Mouse (Mus musculus): ENCODE results near the gene Casp8.
"Not testable (repeated sequence)": the region's sequence is repeated elsewhere in the genome, so short reads cannot be mapped to it uniquely, and the experiment has no call there.

The Casp8 gene

DNA sequence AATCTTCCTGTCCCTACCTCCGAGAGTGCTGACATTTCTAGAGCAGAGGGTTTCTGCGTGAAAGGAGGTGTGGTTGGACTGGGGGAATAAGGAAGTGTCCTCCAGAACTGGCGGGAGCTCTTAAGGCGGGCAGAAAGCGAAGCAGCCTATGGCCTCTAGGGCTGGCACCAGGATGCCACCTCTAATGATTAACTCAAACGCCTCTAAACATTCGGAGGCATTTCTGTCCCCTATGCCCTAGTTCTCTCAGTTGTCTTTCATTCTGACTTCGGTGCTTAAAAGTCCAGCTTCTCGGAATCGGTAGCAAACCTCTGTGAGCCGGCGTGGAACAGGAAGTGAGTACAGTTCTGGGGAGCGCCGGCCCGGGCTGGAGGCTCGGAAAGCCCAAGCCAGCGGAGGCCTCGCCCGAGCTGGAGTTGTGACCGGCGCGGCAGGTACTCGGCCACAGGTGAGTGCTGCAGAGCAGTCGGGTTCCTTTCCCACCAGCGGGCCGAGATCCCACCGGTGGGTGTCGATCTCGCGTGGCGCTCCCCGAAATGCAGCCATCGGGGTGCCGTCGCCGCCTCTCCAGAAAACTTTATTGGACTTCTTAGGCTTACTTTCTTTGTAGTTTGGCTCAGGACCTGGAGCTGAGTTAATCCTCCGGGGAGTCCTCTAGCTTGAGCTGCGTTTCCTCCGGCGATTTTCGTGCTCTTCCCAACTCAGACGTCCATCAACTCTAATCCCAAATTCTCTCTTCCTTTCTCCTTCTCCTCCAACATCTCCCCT, at the start of gene Casp8:
TSS of gene Casp8 (plus strand) at position 84 of the 768 bp plus-strand sequence.
- DNase-seq: peak; percentile 71

DNA sequence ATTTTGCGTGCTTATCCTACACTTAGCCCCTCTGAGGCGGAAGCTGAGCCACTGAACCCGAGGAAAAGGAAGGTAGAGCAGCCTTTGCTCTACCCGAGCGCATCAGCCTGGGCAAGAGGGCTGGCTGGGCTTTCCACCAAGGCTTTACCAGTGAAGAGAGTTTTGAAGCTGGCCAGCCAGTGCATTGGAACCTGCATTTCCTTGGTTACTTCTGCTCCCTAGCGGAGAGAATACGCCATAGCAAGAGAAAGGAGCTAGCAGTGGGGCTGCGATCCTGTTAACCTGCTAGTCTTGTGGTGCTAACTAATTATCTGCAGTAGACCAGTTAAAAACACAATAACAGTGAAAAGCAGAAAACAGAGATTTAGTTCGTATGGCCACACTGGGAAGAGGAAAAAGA, 48.3 kb upstream of the Casp8 start:
- peak; percentile 61 for DNase-seq

DNA sequence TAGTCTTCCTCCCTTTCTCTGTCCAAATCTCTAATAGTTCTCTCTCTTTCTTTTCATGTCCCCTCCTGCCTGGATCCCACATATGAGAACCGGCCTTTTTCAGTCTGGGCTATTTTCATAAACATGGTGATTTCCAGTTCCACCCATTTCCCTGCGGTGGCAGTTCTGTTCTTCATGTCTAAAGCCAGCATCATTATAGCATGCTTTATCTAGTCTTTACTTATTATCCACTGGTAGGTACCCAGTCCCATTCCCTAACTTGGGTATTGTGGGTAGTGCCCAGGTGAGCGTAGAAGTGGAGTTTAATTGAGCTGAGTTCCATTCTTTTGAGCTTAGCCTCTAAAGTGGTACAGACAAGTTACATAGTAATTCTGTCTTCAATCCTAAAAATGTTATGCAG, 35.7 kb upstream of the Casp8 start:
- DNase-seq: no peak

DNA sequence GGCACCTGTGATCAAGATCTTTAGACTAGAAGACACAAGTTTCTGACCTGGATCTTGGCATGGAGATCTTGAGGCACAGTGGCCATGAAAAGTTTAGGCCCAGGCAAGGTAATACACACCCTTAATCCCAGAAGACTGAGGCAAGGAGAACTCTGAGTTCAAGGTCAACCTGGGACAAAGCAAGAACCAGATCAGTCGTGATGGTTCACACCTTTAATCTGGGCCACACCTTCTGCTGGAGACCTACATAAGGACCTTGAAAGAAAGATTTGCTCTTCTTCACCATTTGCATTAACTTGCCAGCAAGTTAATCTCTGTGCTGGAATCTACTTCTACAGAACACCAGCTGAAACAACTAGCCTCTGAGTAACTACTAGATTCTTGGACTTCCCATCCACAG, 34.6 kb upstream of the Casp8 start:
- no peak for DNase-seq

DNA sequence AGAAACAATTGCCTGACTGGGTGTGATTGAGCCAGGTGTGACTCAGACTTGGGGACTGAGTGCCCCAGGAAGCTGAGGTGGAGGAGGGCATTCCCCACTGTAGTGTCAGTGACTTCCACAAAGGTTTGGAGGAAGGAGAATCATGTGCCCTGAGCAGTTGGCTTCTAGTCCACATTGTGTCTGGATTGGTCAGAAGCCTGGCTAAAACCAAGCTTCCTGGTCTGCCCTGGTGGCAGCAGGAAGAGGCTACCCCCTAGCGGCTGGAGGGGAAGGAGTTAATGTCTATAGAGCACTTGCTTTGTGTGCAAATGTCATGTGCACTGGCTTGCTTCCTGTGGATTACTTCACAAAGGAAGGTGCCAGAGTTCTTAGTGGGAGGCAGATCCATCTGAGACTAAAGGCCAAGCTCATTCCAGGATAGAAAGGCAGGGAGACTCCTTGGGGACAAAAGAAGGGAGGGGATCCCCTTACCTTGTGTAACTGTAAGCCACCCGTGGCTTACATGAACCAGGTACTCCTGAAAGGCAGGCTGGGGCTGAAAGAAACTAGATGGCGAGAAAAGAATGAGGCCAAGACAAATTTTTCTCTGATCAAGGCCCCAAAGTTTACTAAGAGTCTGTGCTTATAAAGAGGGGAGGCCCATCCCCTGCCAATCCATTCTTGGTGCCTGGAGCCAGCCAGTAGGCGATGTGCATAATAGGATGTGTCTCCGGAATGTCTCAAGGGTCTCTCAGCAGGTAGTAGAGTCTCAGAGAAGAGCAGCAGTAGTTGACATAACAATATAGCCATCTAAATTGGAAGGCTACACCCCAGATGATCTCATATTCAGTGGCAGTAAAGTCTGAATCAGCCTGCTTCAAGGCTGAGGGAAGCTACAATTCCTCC, 33.5 kb upstream of the Casp8 start:
- DNase-seq: not testable (repeated sequence)

DNA sequence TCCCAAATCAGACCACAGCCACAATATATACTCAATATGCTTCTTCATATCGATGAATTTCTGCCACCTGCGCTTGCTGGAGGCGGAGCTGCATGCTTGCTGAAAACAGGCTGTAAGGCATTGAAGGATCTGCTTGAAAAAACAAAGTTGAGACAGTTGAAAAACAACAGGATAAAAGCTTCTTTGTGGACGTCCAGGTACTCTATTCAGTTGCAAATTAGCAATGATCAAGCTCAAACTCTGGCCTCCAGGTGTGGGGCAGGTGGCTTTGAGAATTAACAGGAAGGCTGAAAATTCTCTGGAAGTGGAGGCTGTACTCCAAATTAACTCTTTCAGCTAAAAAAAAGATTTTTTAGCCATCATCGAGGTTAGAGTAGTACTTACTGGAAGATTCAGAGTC, 32.6 kb upstream of the Casp8 start:
- DNase-seq: no peak

DNA sequence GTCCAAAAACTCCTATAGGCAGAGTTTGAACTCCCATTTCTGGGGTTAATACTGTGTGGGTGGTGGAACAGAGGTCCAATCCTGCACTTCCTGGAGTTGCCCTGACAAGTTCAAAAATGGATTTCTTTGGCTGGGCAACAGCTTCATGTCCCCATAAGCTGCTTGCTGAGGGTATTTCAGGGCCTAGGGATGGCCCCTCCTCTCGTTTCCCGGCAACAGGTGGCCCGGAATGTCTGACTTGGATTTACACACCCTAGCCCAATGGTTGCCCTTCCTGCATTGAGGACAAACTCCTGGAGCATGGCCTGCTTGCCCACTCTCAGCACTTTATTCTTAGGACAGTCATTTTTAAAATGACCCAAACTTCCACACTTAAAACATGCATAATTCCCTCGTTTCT, 28.7 kb upstream of the Casp8 start:
- not testable (repeated sequence) for DNase-seq

DNA sequence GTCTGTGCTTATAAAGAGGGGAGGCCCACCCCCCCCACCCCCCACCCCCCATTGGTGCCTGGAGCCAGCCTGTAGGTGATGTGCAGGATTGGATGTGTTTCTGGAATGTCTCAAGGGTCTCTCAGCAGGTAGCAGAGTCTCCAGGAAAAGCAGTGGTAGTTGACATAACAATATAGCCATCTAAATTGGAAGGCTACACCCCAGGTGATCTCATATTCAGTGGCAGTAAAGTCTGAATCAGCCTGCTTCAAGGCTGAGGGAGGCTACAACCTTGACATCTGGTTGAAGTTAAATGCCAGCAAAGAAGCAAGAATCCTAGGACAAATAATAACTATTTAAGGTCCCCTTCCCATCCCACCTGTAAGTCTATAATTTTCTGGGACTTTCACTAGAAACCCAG, 26.0 kb upstream of the Casp8 start:
- no peak for DNase-seq

DNA sequence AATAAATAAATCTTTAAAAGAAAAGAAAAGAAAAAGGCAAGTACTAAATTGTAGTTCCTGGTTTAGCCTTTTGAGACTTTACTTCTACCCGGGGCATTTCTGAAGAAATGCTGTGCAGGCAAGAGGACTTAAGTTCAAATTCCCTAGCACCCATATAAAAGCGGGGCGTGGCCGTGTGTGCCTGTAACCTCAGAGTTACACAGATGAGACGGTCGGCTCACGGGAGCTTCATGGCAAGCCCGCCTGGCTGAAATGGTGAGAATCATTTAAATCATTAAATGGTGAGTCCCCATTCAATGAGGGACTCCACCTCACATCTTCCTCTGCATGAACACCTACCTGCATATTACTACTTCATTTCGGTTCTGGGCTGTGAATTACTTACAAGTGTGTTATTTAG, 25.5 kb upstream of the Casp8 start:
- DNase-seq: no peak

DNA sequence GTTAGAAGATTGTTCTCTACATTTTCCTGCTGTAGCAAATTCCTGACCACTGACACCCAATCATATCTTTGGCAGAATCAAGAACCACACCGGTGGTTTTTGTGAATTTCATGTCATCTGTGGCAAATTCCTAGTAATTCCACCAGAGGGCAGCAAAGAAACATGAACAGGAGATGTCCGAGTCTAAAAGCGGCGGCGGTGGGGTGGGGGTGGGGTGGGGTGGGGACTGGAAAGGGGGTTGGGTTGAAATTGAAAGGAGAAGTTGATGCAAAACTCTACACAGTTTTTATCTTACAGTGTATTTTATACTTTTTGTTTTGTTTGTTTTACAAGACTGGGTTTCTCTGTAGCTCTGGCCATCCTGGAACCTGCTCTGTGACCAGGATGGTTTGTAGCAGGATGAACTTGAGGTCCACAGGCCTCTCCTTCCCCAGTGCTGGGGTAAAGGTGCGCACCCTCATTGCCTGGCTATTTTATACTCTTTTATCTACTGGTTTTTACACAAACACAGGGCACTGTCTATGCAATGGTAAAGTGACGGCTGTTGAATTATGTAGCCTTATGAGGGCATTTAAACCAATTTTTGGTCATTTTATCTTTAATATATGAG, 25.0 kb upstream of the Casp8 start:
- peak; percentile 73 for DNase-seq

DNA sequence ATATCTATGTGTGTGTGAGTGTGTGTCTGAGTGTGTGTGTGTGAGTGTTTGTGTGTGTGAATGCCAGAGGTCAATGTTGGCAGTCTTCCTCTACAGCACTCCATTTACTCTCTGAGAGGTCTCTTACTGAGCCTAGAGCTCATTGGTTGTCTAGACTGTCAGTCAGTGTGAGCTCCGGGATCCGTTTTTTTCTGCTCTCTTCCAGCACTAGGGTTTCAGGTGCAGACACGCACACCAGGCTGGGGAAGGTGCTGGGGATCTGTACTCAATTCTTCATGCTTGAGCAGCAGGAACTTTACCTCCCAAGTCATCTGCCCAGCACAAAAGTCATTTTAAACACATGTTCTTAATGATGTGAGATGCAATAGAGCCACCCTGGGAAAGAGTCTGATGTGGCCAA, 23.1 kb upstream of the Casp8 start:
- peak; percentile 30 for DNase-seq

DNA sequence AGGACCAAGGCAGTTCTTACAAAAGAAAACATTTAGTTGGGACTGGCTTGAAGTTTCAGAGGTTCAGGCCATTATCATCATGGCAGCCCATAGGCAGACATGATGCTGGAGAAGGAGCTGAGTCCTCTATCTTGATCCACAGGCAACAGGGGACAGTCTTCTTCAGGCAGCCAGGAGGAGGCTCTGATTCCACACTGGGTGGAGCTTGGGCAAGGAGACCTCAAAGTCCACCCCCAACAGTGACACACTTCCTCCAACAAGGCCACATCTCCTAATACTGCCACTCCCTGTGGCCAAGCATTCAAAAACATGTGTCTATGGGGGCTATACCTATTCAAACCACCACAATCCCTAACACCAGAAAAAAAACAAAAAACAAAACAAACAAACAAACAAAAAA, 21.9 kb upstream of the Casp8 start:
- no peak for DNase-seq

DNA sequence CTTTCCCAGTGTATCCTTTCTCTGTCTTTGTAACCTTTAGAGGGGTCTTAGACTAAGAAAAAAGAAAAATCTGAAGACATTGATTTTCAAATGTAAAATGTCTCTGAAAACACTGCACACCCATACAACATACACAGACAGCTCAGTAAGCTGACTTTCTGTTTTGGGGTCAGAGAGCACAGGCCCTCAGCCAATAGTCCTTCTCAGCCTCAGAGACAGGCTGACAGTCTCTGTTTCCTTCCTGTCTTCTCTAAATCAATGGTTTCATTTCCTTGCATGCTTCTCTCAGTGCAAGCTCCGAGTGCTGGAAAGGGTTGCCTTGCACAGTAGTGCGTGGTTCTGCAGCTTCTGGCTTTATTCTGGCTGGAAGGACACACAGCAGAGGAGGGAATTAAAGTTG, 21.3 kb upstream of the Casp8 start:
- DNase-seq: no peak

DNA sequence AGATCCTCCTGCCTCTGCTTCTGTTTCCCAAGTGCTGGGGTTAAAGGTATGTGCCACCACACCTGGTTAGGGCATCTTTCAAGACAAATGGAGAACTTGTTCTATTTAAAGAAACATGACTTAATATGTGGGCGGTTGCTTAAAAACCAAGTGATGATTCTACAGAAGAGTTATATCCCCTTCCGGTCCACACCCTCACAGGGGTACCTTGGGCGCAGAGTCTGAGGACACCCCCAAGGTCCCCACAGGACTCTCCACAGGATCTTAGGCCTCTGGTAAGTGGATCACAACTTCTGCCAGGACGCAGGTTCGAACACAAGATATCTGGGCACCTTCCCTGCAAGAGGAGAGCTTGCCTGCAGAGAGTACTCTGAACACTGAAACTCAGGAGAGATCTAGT, 19.8 kb upstream of the Casp8 start:
- no peak for DNase-seq

DNA sequence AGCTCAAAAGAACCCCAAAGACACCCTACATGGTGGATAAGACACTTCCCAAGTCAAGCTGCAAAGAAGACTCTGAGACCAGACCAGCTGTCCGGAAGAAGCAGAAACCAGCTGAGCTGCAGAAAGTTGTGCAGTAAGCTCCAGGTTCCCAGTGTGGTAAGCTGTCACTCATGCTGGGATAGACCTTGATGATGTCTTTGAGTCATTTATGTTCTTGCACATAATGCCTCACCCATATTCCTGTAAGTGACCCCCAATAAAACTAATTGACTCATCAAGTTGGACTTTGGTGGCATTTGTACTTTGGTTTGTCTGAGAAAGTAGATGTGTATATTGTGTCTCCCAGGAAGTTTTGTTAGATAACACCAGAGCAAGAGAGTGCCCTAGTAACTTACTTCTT, 17.6 kb upstream of the Casp8 start:
- no peak for DNase-seq

DNA sequence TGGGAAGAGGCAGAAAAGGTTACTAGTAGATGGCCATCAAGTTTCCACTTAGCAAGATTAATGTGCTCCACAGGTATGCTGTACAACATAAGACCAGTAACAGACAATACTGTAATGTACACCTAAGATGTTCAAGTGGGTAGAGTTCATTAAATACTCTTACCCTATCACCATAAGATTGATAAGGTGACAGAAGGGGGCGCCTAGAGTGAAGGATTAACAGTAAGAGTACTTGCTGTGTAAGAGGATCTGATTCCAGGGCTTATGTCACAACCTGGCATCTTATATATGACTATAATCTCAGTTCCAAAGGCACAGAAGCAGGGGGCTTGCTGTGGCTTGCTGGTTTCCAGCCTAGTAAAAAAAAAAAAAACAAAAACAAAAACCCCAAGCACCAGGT, 16.9 kb upstream of the Casp8 start:
- DNase-seq: no peak

DNA sequence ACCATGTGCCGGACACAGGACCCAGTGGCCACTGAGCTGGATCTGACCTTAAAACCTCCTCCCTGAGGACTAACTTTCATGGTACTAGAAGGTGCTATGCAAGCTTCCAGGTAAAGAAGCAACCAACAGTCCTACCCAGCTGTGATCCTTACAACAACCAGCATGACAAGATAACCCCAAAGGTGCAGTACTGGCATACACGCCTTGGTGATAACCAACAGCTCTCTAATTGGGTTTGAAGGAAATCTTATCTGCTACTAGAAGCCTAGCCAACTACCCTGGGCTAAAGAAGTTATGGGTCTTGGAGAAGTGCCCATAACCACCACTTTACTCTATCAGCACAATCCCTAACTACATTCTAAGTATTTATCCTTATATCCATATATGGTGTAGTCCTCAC, 8.9 kb upstream of the Casp8 start:
- no peak for DNase-seq

DNA sequence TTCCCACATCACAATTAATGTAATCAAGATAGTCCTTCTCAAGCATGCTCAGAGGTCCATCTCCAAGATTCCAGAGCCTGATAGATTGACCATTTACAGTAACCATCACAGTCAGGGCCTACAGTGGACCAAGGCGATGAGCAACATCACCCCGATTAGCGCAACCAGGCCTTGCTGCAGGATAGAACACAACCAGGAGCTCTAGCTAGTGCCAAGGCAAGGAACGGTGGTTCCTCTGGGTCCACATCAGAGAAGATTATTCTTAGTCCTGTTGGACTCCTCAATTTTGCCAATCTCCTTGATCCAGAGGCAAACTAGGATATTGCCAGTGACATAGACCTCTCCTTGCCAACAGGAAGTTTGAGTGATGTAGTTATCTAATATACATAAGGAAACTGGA, 6.8 kb upstream of the Casp8 start:
- DNase-seq: no peak

DNA sequence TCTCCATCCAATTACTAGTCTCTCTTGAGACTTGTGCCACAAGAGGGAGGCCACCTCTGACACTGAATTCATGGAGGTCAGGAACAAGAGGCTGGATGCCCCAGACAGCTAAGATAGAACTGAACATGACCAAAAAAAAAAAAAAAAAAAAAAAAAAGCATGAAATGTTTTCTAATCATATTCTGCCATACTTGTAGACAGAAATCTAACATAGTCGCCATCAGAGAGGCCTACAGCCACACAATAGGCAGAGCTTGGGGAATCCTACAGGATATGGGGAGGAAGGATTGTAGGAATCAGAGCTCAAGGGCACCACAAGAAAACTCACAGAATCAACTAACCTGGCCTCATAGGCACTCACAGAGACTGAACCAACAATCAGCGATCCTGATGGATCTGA, 469 bp upstream of the Casp8 start:
- no peak for DNase-seq

DNA sequence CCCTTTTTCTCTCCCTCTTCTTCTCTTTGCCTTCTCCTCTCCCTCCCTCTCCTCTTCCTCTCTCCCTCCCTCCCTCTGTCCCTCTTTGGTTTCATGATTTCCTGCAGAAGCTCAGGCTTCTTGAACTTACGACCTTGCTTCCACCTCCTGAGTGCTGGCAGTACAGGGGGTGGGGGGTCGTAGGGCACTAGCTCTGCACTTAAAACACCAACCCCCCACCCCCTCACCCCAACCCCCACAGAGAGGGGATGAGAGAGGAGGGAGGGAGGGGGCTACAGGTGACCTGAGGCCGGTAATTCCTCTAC, 837 bp downstream of the Casp8 start:
- DNase-seq: no peak

DNA sequence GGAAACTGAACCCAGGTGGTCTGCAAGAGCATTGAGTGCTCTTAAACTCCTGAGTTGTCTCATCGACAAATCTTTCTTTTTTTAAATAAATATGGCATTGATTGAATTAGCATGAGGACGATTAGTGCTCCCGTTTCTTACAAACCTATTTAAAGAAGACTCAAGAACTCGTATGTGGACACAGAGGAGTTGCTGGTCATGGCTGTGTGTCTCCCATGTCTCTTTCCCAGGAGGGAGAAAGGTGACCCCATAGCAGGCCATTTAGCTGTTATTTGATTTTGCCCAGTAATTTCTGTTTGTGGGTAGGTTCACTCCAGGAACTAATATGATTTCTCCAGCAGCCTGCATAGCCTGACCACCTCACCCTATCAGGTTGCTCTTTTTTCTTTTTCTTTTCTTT, 1.7 kb downstream of the Casp8 start:
- no peak for DNase-seq

DNA sequence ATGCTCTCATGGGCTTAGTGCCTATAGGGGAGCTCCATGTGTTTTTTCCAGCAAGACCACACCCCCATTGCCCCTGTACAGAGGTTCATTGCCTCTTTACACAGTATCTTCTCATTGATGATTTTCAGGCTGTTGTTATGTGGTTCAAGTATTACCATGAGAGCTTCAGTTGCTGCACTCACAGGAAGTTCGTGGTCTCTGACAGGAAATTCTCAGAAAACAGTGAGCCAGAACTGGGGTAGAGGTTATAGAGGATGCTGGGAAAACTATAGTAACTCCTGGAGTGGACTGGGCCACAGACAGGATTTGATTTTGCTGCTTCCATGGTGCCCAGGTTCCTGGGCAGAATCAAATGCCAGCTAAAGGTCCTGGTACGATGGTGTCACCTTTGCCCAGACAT, 2.2 kb downstream of the Casp8 start:
- DNase-seq: no peak

DNA sequence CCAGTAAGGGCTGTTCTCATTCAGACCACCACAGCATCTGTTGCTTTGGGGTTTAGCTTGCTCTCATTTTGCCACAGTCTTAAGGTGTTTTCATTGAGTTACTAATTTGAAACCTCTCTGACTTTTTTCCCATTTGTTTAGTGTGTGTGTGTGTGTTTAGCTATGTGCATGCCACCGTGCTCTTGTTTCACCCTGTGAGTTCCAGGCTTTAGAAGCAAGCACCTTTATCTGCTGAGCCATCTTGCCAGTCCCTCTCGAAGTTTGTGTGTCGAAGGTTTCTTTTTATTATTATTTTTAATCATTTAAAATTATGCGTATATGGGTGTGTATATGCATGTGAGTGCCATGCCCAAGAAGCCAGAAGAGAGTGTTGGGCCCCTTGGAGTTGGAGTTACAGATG, 3.7 kb downstream of the Casp8 start:
- DNase-seq: no peak

DNA sequence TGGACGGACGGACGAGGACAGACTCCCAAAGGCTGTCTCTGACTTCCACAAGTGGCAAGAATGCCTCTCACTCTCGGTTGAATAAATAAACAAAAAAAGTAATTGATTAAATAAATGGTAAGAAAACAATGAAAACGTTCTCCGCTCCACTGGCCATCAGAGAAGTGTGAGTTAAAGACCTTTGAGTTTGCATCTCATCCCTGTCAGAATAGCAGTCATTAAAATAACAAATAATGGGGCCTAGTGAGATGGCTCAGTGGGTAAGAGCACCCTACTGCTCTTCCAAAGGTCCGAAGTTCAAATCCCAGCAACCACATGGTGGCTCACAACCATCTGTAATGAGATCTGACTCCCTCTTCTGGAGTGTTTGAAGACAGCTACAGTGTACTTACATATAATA, 5.5 kb downstream of the Casp8 start:
- DNase-seq: peak; percentile 8
